Mouse (Mus musculus) urinary bladder, postnatal 0 days (tissue): ENCODE results near the gene Plagl1. TPM values are rescaled to one million over a fixed set of nuclear protein-coding genes. Genes with fewer than 3 reads are reported as not detected.

Experiments used
- polyA plus RNA-seq: library from polyadenylated mRNA; unstranded; fragments of >200 nt; fragmentation: Nextera tagmentation; extraction: Ambion mirVana; gene quantifications from 2 replicates; pipeline ENCODE4 v1.2.1, GENCODE M21; 2015

The Plagl1 gene
- 80.9 and 124 TPM in 2 replicates for polyA plus RNA-seq

DNA sequence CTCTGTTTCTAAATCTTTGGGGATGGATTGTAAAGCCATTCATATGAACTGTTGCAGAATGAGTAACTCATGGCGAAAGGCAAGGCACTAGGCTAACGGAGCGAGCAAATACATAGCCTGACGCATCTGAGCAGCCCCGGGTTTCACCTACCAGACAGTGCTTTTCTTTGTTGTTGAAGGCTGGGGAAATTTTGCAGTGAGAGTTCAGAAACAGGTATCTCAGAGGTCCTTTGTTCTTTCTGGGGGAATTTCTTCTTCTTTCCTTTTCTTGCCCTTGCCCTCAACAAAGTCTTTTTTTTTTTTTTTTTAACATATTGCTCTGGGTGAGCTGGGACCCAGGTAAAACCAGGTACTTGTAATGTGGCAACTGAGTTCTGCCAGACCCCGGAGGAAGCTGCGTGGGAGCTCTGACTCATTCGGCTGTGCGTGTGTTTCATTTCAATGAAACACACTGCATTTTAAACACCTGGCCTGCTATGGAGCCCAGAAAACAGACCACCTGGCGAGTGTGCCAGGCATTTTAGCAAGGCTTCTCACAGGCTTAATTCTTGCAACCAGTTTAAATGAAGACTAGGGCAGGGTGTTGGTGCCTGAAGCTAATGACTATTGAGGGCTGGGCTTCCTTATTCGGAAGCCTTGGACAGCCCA is at the start of gene Plagl1:
Gene Plagl1 (plus strand): TSS at position 484 of the 648 bp plus-strand sequence.

GRCm38 (mm10) chr10:13177973-13178624 is 117.8 kb downstream of the Plagl1 start, which contains the start of gene Zc2hc1b:
Gene Zc2hc1b (minus strand): TSS chr10:13178023.

Other genes starting within 250 kb of the Plagl1 start
- 68.2 and 74.5 TPM in 2 replicates for gene Utrn, start 191.1 kb upstream of the Plagl1 start, polyA plus RNA-seq
- gene Stx11, start 96.2 kb upstream of the Plagl1 start, polyA plus RNA-seq: 18.2 and 23.2 TPM in 2 replicates
- gene Sf3b5, start 55.2 kb upstream of the Plagl1 start, polyA plus RNA-seq: 29.1 and 30.9 TPM in 2 replicates
- not detected in 2 replicates for gene Zc2hc1b, start 117.5 kb downstream of the Plagl1 start, polyA plus RNA-seq
- 44.6 and 55.5 TPM in 2 replicates for gene Ltv1, start 132.7 kb downstream of the Plagl1 start, polyA plus RNA-seq